Mouse (Mus musculus) left cerebral cortex, adult 18-20 months (tissue): ENCODE measurements at regions not wholly inside any gene's neighbourhood (a gene's known extent, or its start where the extent isn't known, plus 50 kb on each side); places are given as distances from the start of the nearest gene placed in this dataset.

Experiments
- DNase-seq, 2 experiments: peaks; one replicate each; pipeline ENCODE4 v3.0.0; 2021 to 2022; ENCODE audit warnings: low spot score in 2 of 2, mixed read lengths in 1 of 2

DNA sequence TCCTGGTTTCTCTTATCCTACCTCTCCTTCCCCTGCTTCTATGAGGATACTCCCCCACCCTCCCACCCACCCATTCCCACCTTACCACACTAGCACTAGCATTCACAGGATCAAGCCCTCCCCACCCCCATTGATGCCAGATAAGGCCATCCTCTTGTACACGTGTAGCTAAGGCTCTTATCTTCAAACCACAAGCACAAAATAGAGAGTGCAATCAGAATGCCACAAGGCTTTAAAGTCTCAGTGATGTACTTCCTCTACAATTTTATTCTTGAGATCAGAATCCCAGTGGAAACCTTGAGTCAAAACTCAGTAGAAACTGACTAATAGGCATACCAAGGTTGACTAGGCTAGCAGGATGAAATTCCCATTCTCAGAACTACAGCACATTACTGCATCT, 348.4 kb downstream of the Speer2 start:
- no peak for DNase-seq

DNA sequence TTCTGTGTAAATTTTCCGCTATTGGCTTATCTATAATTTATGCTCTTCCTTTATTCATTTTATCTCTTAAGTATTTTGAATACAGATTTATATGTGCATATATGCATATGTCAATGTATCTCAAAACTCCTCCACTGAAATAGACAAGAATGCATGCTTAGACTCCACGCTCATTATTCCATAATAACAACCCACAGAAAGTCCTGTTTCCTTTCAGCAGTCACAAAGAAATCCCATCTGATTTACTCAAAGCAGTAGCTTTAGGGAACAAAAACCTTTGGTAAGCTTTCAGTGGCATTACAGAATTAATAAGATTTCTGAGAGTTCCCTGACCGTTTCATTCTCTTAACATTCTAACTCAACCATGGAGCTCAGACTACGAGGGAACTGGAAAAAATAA, 386.2 kb downstream of the Speer2 start:
- DNase-seq, result no peak

DNA sequence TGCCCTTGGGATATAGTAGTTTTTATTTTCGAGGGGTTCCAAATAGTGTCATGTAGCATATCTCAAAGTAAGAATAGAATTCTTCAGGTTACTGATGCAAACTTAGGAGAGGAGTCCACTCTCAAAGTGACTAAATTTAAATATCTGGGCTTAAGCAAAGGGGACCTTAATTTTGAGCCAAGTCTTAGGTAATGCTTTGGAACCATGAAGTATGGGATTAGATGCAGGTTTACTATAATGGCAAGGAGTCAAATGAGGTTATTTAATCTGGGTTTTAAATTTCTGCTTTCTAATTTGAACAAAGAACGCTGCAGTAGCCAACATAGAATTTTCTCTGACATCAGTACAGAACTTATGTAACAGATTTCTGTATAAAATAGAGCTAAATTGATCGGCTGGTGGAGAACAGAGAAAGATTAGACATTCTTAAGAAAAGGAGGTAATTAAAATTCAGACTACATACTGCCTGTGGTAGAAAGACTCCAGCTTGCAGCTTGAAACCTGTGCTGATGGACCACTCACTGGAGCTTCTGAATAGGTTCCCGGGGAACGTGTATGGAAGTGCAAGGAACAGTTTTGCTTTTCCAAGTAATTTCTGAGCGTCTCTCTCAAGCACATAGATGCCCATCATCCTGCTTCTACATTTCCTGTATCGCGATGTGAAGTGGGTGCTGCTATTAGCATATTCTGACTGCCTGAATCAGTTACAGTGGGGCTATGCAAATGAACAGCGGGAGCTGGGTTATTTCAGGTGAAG, 394.3 kb downstream of the Speer2 start:
- peak; percentile 3 to 44 for DNase-seq

GRCm38 (mm10) chr16:69459171-69459570, 404.4 kb downstream of the Speer2 start:
- no peak for DNase-seq

- no peak for DNase-seq
These were observed 438.6 kb downstream of the Speer2 start for GRCm38 (mm10) chr16:69424661-69425634.
